Mouse (Mus musculus) hindbrain, postnatal 0 days (tissue): ENCODE data around the gene Atp4b. TPM values are rescaled to one million over a fixed set of nuclear protein-coding genes. Genes with fewer than 3 reads are reported as not detected.

Source experiments
- ATAC-seq: fragments of 200-750 bp; cut with Nextera tagmentation; 2 replicates; pipeline ENCODE4 v1.8.0; 2017; ENCODE audit warnings: mild to moderate bottlenecking, moderate TSS enrichment, moderate library complexity
- DNase-seq: peaks from one replicate; pipeline ENCODE4 v3.0.0-alpha.2; 2015; ENCODE audit warnings: low spot score
- H3K27ac ChIP-seq: fragments of 300-500 bp; sonication (generic); 2 replicates; pipeline ENCODE4 v1.5.1; 2014; ENCODE audit warnings: mild to moderate bottlenecking
- H3K27me3 ChIP-seq: fragments of 300-500 bp; sonication (generic); 2 replicates; pipeline ENCODE4 v1.6.1; 2014; ENCODE audit warnings: low read length, mixed read lengths; ENCODE audit not compliant: insufficient read depth
- H3K36me3 ChIP-seq: fragments of 300-500 bp; sonication (generic); 2 replicates; pipeline ENCODE4 v1.6.1; 2014; ENCODE audit warnings: low read length, mixed read lengths; ENCODE audit not compliant: insufficient read depth
- H3K4me1 ChIP-seq: fragments of 300-500 bp; sonication (generic); 2 replicates; pipeline ENCODE4 v1.6.1; 2014; ENCODE audit warnings: antibody characterized with exemption, low read length, mixed read lengths; ENCODE audit not compliant: insufficient read depth
- H3K4me2 ChIP-seq: fragments of 300-500 bp; sonication (generic); 2 replicates; pipeline ENCODE4 v1.6.1; 2014; ENCODE audit warnings: low read depth, mild to moderate bottlenecking, low read length, moderate library complexity, mixed read lengths
- H3K4me3 ChIP-seq: fragments of 300-500 bp; sonication (generic); 2 replicates; pipeline ENCODE4 v1.5.1; 2014; ENCODE audit warnings: low read length
- H3K9ac ChIP-seq: fragments of 300-500 bp; sonication (generic); replicated peaks from 2 replicates; pipeline ENCODE4 v1.6.1; 2014; ENCODE audit warnings: mild to moderate bottlenecking, low read length, moderate library complexity, mixed read lengths
- H3K9me3 ChIP-seq: fragments of 300-500 bp; sonication (generic); 2 replicates; pipeline ENCODE4 v1.6.1; 2016; ENCODE audit warnings: low read length, mixed read lengths
- CTCF ChIP-seq: IDR thresholded peaks from 2 replicates; pipeline ENCODE4 v1.5.1; 2016; ENCODE audit warnings: antibody characterized with exemption, control low read depth, low read depth
- WGBS: fragments of 180-500 bp; shearing (Covaris S2); extraction: QIAGEN DNeasy Blood & Tissue Kit; methylation state at CpG from one replicate; pipeline ENCODE4 v1.1.7; 2014; 5-methylcytosine and 5-hydroxymethylcytosine counted together
- polyA plus RNA-seq: library from polyadenylated mRNA; unstranded; fragments of >200 nt; fragmentation: Nextera tagmentation; extraction: Ambion mirVana; gene quantifications from 2 replicates; pipeline ENCODE4 v1.2.1, GENCODE M21; 2015
- total RNA-seq: library from RNA; depleted of rRNA; stranded (reverse); fragments of >200 nt; gene quantifications from 2 replicates; pipeline ENCODE4 v1.2.3, GENCODE M21; 2014

Gene Atp4b
- total and polyA plus RNA-seq, 2 experiments from 2014 or later = not detected

- H3K27me3 ChIP-seq = no peaks in the 10 kb centered on the region
- no peak overlapping the region for H3K4me3 ChIP-seq
- H3K27ac ChIP-seq = no peak overlapping the region
- no peak overlapping the region for H3K9ac ChIP-seq
- H3K9me3 ChIP-seq = no peaks in the 10 kb centered on the region
- H3K36me3 ChIP-seq = peaks cover 72% of the 10 kb centered on the region
- ATAC-seq = no peak
- no peak overlapping the region for H3K4me2 ChIP-seq
- no peak for DNase-seq
- 86% methylated on average over 7 of the region's 7 CpGs for WGBS
- no peak for TF ChIP-seq CTCF
- H3K4me1 ChIP-seq = no peaks in the 10 kb centered on the region
Measured at GRCm38 (mm10) chr8:13360213-13360612, 36.4 kb downstream of the Atp4b start.

GRCm38 (mm10) chr8:13356681-13357080, 39.9 kb downstream of the Atp4b start:
- peak; percentile 21; the same call in 1 of the 2 replicates for TF ChIP-seq CTCF
- Histone ChIP-seq H3K4me3 (no peak overlapping the region), H3K27ac (no peak overlapping the region), H3K9me3 (no peaks in the 10 kb centered on the region), H3K9ac (no peak overlapping the region), H3K4me2 (no peak overlapping the region), H3K27me3 (no peaks in the 10 kb centered on the region), H3K4me1 (no peaks in the 10 kb centered on the region), H3K36me3 (peaks cover 59% of the 10 kb centered on the region)
- DNase-seq (no peak), ATAC-seq (no peak)
- 81% methylated on average over 10 of the region's 10 CpGs for WGBS

DNA sequence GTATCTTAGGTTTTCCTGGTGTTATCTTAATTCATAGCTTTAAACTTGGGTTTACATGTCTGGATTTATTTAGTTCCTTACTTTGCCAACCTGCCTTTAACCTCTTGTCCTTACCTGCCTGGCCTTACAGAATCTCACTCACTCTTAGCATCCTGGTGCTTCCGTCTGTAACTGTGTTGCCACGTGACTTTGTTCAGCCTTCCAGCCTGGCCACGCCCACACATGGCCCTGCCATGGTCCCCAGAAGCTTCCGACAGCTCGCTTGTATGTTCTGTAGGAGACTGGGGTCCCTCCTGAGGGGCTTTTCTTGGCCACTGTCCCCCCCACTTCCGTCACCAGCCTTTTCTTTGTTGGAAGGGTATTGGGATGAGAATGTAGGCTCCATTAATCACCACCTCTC, 40.4 kb downstream of the Atp4b start:
- H3K4me1 ChIP-seq = no peaks in the 10 kb centered on the region
- no peaks in the 10 kb centered on the region for H3K27me3 ChIP-seq
- DNase-seq = no peak
- no peak for TF ChIP-seq CTCF
- WGBS = 84% methylated on average over 6 of the region's 6 CpGs
- no peak overlapping the region for H3K4me3 ChIP-seq
- H3K4me2 ChIP-seq = no peak overlapping the region
- H3K36me3 ChIP-seq = peaks cover 59% of the 10 kb centered on the region
- no peak overlapping the region for H3K27ac ChIP-seq
- ATAC-seq = no peak
- no peak overlapping the region for H3K9ac ChIP-seq
- H3K9me3 ChIP-seq = no peaks in the 10 kb centered on the region

GRCm38 (mm10) chr8:13353883-13354282, 42.7 kb downstream of the Atp4b start:
- peaks cover 64% of the 10 kb centered on the region for H3K36me3 ChIP-seq
- H3K9me3 ChIP-seq = no peaks in the 10 kb centered on the region
- H3K27ac ChIP-seq = no peak overlapping the region
- H3K4me3 ChIP-seq = no peak overlapping the region
- ATAC-seq = no peak
- TF ChIP-seq CTCF = no peak
- no peak overlapping the region for H3K9ac ChIP-seq
- no peak for DNase-seq
- WGBS = 90% methylated on average over 4 of the region's 4 CpGs
- no peaks in the 10 kb centered on the region for H3K27me3 ChIP-seq
- no peaks in the 10 kb centered on the region for H3K4me1 ChIP-seq
- H3K4me2 ChIP-seq = no peak overlapping the region

DNA sequence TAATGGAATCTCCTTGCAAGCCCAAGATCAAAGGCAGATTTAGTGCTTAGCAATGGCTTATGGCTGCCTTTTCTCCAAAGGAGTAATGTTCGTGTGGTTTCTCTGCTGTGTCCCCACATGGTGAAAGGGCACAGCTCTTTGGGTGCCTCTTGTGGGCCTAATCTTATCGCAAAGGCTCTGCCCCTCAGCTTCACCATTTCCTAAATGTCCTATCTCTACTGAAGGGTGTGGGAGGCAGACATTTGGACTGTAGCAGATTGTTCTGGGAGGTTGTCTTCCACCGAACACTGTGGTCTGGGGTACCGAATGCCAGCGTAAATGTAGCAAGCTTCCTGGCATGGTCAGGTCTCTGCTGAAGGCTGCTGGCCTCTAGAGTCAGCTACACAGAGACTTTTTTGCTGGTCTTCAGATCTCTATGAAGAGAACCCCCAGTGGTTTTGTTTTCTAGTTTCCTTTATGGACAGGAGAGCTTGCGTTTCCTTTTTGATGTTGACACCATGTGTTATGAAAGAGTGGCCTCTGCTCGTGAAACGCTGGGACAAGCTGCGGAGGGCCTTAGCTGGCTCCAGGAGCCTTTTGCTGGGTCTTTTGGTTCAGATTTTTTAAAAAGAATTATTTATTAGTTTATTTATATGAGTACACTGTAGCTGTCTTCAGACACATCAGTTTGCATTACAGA, 43.3 kb downstream of the Atp4b start:
- H3K4me3 ChIP-seq = no peak overlapping the region
- 83% methylated on average over 9 of the region's 9 CpGs for WGBS
- H3K4me1 ChIP-seq = no peaks in the 10 kb centered on the region
- TF ChIP-seq CTCF = no peak
- no peak overlapping the region for H3K9ac ChIP-seq
- DNase-seq (no peak), ATAC-seq (no peak)
- H3K27me3 ChIP-seq = no peaks in the 10 kb centered on the region
- H3K36me3 ChIP-seq = peaks cover 64% of the 10 kb centered on the region
- no peak overlapping the region for H3K4me2 ChIP-seq
- H3K27ac ChIP-seq = no peak overlapping the region
- H3K9me3 ChIP-seq = no peaks in the 10 kb centered on the region

GRCm38 (mm10) chr8:13352601-13353000, 44.0 kb downstream of the Atp4b start:
- TF ChIP-seq CTCF = no peak
- 91% methylated on average over 8 of the region's 8 CpGs for WGBS
- H3K9ac ChIP-seq = no peak overlapping the region

GRCm38 (mm10) chr8:13351593-13351992, 45.0 kb downstream of the Atp4b start:
- no peak for ATAC-seq
- 91% methylated on average over 5 of the region's 5 CpGs for WGBS
- Histone ChIP-seq H3K27me3 (no peaks in the 10 kb centered on the region), H3K9me3 (no peaks in the 10 kb centered on the region), H3K9ac (no peak overlapping the region), H3K4me3 (no peak overlapping the region), H3K4me2 (no peak overlapping the region), H3K27ac (no peak overlapping the region), H3K4me1 (no peaks in the 10 kb centered on the region), H3K36me3 (peaks cover 61% of the 10 kb centered on the region)
- no peak for DNase-seq
- TF ChIP-seq CTCF = no peak

More at GRCm38 (mm10) chr8:13352601-13353000, 44.0 kb downstream of the Atp4b start:
- Histone ChIP-seq H3K4me2 (no peak overlapping the region), H3K36me3 (peaks cover 65% of the 10 kb centered on the region), H3K4me1 (no peaks in the 10 kb centered on the region), H3K4me3 (no peak overlapping the region), H3K27me3 (no peaks in the 10 kb centered on the region), H3K9me3 (no peaks in the 10 kb centered on the region), H3K27ac (no peak overlapping the region)
- DNase-seq = no peak
- ATAC-seq = no peak
